Mouse (Mus musculus): ENCODE measurements at regions not wholly inside any gene's neighbourhood (a gene's known extent, or its start where the extent isn't known, plus 50 kb on each side); places are given as distances from the start of the nearest gene placed in this dataset.
A peak's percentile ranks its signal among the peaks of the same experiment; 100 is the strongest.

DNA sequence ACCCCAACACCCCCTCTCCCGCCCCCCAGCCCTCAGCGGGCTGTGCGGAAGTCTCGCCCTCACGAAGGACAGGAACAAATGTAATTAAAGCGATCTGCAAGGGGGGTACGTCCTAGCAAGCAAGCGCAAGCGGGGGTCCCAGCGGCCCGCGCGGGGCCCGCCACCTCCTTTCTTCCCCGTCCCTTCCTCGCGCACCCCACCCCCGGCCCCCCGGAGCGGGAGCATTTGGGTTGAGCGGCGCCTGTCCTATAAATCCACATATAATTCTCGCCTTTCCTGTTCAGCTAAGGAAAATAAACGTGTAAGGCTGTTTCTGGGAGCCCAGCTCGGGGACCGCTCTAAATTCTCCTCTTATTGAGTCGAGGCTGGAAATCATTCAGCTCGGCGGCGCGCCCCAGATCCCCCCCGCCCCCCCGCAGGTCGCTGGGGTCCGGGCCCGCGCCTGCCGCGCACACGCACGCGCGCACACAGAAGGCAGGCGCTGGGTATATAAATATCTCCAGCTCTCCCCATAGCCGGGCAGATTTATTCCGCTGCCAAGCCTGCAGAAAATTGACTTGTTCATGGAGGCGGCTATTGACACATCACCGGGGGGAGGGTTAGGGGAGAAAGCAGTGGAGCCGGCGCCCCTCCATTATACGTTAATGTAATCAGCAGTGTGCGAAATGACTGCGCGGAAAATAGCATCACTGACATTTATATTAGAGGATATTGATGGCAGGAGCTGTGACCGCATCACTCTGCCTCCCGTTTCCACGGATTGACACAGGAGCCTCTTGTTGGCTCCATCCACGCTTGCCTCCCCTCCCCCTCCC is 61.6 kb upstream of the Btrc start:
- no peaks in the 10 kb centered on the region; the same call in 1 of the 2 replicates for H3K4me1 ChIP-seq (replicated peaks; ENCODE audit: insufficient read depth, low read length)
- no peaks in the 10 kb centered on the region for H3K36me3 ChIP-seq (ENCODE audit: insufficient read depth, low read length)
- WGBS, result under 1% methylated on average over 54 of the region's 58 CpGs
- no peaks in the 10 kb centered on the region for H3K9me3 ChIP-seq (replicated peaks; ENCODE audit: low read length)
- TF ChIP-seq CTCF (IDR thresholded peaks at IDR 0.05; ENCODE audit: low read depth), result no peak
- H3K4me3 ChIP-seq (replicated peaks; ENCODE audit: low read depth, low read length), result peak overlapping the region; percentile 60
- H3K27me3 ChIP-seq (ENCODE audit: insufficient read depth, low read length), result peaks cover 26% of the 10 kb centered on the region
- DNase-seq (ENCODE audit: low spot score) (no peak), ATAC-seq (replicated peaks; ENCODE audit: low FRiP score, low read depth) (no peak)
- no peak overlapping the region for H3K27ac ChIP-seq
- H3K9ac ChIP-seq (ENCODE audit: low read depth, low read length), result peak overlapping the region; percentile 56
- H3K4me2 ChIP-seq (ENCODE audit: low read length), result peak overlapping the region; percentile 98

DNA sequence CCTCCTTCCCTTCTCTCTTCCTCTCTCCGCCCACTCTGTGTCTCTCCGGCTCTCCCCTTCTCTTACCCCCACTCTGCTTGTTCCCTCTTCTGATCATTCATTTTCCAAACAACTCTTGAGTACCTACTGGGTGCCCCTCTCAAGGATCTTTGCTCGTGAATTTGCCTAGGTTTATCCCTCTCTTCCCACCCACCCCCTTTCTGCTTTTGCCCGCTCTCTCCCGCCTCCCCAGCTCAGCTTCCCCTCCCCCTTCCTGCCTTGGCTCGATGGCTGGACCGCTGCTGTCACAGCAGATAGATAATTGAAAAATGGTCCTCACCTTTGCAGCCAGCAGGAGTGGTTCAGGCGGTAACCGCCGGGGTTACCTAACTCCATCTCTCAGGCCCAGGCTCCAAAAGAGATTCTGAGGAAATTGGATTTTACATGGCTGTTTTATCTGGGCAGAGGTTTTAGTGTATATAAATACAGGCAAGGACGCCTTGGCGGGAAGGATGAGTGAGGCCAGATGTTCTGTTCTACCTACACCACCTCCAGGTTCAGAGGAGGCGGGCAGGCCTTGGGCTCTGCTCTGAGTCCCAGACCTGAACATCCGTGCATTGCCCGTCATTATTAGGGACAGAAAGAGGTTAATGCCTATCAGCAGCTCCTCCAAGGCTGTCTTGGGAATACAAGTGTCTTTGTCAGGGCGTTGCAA is 60.8 kb upstream of the Btrc start:
- DNase-seq (ENCODE audit: low spot score), result no peak
- Histone ChIP-seq H3K36me3 (ENCODE audit: insufficient read depth, low read length) (no peaks in the 10 kb centered on the region), H3K4me1 (replicated peaks; ENCODE audit: insufficient read depth, low read length) (no peaks in the 10 kb centered on the region; the same call in 1 of the 2 replicates), H3K27me3 (ENCODE audit: insufficient read depth, low read length) (peaks cover 23% of the 10 kb centered on the region), H3K27ac (no peak overlapping the region), H3K9me3 (replicated peaks; ENCODE audit: low read length) (no peaks in the 10 kb centered on the region), H3K4me2 (ENCODE audit: low read length) (peak overlapping the region; percentile 98), H3K9ac (ENCODE audit: low read depth, low read length) (0 out of 2 replicates have a peak overlapping the region, but pooled peaks have one; percentile 56), H3K4me3 (replicated peaks; ENCODE audit: low read depth, low read length) (peak overlapping the region; percentile 60)
- 19% methylated on average over 16 of the region's 16 CpGs for WGBS
- ATAC-seq (replicated peaks; ENCODE audit: low FRiP score, low read depth), result no peak
- TF ChIP-seq CTCF (IDR thresholded peaks at IDR 0.05; ENCODE audit: low read depth), result no peak

DNA sequence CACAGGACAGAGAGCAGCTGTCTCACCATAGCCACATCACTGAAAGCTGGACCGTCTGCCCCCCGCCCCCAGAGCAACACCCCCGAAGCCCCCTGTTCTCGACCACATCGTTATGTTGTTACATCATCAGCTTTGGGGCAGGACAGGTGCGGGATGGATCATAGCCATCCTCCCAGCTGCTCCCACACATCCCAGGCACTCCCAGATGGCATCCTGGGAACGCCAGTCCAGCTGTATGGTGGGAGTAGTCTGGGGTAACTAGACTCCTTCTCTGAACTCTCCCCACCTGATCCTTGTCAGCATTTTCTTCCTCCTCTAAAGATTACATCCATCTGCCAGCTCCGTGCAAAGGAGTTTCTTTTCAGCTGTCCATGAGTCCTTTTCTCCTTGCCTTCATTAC is 59.0 kb upstream of the Btrc start:
- no peak overlapping the region for H3K4me3 ChIP-seq (replicated peaks; ENCODE audit: low read depth, low read length)
- H3K9me3 ChIP-seq (replicated peaks; ENCODE audit: low read length), result no peaks in the 10 kb centered on the region
- ATAC-seq (replicated peaks; ENCODE audit: low FRiP score, low read depth), result 0 out of 2 replicates have a peak, but pooled peaks have one; percentile 36
- H3K9ac ChIP-seq (ENCODE audit: low read depth, low read length), result no peak overlapping the region
- 4% methylated on average over 8 of the region's 8 CpGs for WGBS
- no peak overlapping the region for H3K27ac ChIP-seq
- no peak for TF ChIP-seq CTCF (IDR thresholded peaks at IDR 0.05; ENCODE audit: low read depth)
- no peaks in the 10 kb centered on the region for H3K36me3 ChIP-seq (ENCODE audit: insufficient read depth, low read length)
- H3K4me2 ChIP-seq (ENCODE audit: low read length), result no peak overlapping the region
- peak; percentile 71 for DNase-seq (ENCODE audit: low spot score)
- peaks cover 18% of the 10 kb centered on the region for H3K27me3 ChIP-seq (ENCODE audit: insufficient read depth, low read length)
- no peaks in the 10 kb centered on the region; the same call in 1 of the 2 replicates for H3K4me1 ChIP-seq (replicated peaks; ENCODE audit: insufficient read depth, low read length)

DNA sequence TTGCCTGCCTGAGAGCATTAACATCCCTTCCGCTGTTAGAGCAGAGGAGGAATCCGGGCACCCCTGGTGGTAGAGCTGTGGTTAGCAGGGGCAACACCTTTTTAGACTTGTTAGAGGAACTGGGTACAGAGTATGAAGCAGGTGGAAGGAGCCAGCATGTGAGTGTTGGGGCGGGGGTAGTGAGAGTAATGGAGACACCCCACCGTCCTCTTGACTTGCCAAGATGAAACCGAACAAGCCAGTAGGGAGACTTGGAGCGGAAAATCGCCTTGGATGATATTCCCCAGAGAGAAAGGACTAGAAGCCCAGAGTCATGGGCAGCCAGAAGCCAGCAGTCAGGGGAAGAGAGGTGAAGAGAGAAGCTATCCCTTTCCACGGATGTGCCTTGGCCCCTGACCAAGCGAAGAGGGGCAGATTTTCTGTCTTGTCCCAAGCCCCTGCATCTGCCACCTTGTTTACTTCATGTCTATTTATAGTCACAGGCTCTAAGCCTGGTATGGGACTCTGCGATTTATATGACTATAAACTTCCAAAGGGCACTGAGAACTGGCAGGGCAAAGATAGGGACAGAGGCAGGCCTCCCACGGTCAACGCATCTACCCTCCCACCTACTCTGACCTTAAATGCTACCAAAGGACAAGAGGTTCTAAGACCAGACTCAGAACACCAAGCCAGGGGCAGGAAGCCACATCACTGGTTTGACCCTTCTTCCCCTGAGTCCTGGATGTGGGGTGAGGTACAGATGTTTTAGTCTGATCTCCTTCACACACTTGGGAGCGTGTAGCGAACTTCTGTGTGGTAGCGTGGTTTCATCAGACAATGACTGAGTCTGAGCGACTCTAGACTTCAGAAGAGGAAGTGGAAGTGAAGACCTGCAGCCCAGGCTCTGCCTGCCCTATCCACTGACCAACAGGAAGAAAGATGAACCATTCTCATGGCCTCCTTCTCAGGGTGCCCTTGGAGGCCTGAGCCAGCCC is 55.9 kb upstream of the Btrc start:
- no peak overlapping the region for H3K4me2 ChIP-seq (ENCODE audit: low read length)
- no peak for ATAC-seq (replicated peaks; ENCODE audit: low FRiP score, low read depth)
- H3K27ac ChIP-seq, result no peak overlapping the region
- no peaks in the 10 kb centered on the region for H3K9me3 ChIP-seq (replicated peaks; ENCODE audit: low read length)
- H3K4me1 ChIP-seq (replicated peaks; ENCODE audit: insufficient read depth, low read length), result peaks cover 8% of the 10 kb centered on the region; the same call in 1 of the 2 replicates
- H3K36me3 ChIP-seq (ENCODE audit: insufficient read depth, low read length), result no peaks in the 10 kb centered on the region
- no peak overlapping the region for H3K9ac ChIP-seq (ENCODE audit: low read depth, low read length)
- WGBS, result 53% methylated on average over 16 of the region's 16 CpGs
- TF ChIP-seq CTCF (IDR thresholded peaks at IDR 0.05; ENCODE audit: low read depth), result peak; percentile 71
- no peak overlapping the region for H3K4me3 ChIP-seq (replicated peaks; ENCODE audit: low read depth, low read length)
- DNase-seq (ENCODE audit: low spot score), result peak; percentile 68
- H3K27me3 ChIP-seq (ENCODE audit: insufficient read depth, low read length), result 0 out of 2 replicates have a peak, but pooled peaks cover 4% of the 10 kb centered on the region

DNA sequence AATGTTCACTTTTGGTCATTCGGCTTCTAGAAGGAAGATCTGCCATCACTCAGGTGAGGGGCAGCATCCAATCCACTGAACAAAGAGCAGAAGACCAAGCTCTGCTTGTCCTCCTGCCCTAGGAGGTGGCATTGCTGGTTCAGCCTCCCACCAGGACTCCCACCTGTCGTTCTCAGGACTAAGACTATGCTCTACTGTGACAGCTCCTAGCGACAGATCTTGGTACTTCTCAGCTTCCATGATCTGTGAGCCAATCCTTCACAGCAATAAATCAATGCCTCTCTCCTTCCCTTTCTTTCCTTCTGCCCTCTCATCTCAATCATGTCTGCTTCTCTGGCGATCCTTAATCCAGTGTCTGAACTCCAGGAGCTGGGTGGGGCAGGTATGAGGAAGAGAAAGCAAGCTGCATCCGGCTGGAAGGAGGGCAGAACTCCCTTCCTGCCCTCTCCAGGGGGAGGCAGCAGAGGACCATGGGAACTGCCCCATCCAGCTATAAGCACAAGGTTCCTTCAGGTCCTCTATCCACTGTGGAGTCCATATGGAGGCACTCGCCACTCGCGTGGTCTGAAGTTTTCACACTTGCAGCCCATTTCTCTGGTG is 54.8 kb upstream of the Btrc start:
- Histone ChIP-seq H3K9ac (ENCODE audit: low read depth, low read length) (no peak overlapping the region), H3K36me3 (ENCODE audit: insufficient read depth, low read length) (no peaks in the 10 kb centered on the region), H3K4me2 (ENCODE audit: low read length) (no peak overlapping the region), H3K27ac (no peak overlapping the region), H3K4me1 (replicated peaks; ENCODE audit: insufficient read depth, low read length) (peaks cover 8% of the 10 kb centered on the region; the same call in 1 of the 2 replicates), H3K9me3 (replicated peaks; ENCODE audit: low read length) (no peaks in the 10 kb centered on the region), H3K4me3 (replicated peaks; ENCODE audit: low read depth, low read length) (no peak overlapping the region), H3K27me3 (ENCODE audit: insufficient read depth, low read length) (0 out of 2 replicates have a peak, but pooled peaks cover 4% of the 10 kb centered on the region)
- WGBS, result 49% methylated on average over 8 of the region's 8 CpGs
- peak; percentile 65 for TF ChIP-seq CTCF (IDR thresholded peaks at IDR 0.05; ENCODE audit: low read depth)
- no peak for DNase-seq (ENCODE audit: low spot score)
- ATAC-seq (replicated peaks; ENCODE audit: low FRiP score, low read depth), result no peak
